Mouse (Mus musculus) heart, postnatal 0 days (tissue): ENCODE results near the gene Olfr495. TPM values are rescaled to one million over a fixed set of nuclear protein-coding genes. Genes with fewer than 3 reads are reported as not detected.

Source experiments
- ATAC-seq: fragments of 200-750 bp; cut with Nextera tagmentation; 2 replicates; pipeline ENCODE4 v1.8.0; 2017; ENCODE audit warnings: low read depth, moderate number of reproducible peaks, moderate library complexity; ENCODE audit not compliant: insufficient read depth
- DNase-seq: peaks from one replicate; pipeline ENCODE4 v3.0.0-alpha.2; 2016; ENCODE audit warnings: low spot score
- H3K27ac ChIP-seq: fragments of 300-500 bp; sonication (generic); 2 replicates; pipeline ENCODE4 v1.5.1; 2014; ENCODE audit warnings: low read depth, mild to moderate bottlenecking
- H3K27me3 ChIP-seq: fragments of 300-500 bp; sonication (generic); 2 replicates; pipeline ENCODE4 v1.6.1; 2014; ENCODE audit warnings: low read length, mixed read lengths; ENCODE audit not compliant: control insufficient read depth, insufficient read depth
- H3K36me3 ChIP-seq: fragments of 300-500 bp; sonication (generic); replicated peaks from 2 replicates; pipeline ENCODE4 v1.6.1; 2014; ENCODE audit warnings: low read length, mixed read lengths; ENCODE audit not compliant: control insufficient read depth, insufficient read depth
- H3K4me1 ChIP-seq: fragments of 300-500 bp; sonication (generic); 2 replicates; pipeline ENCODE4 v1.6.1; 2014; ENCODE audit warnings: antibody characterized with exemption; ENCODE audit not compliant: control insufficient read depth, insufficient read depth
- H3K4me2 ChIP-seq: fragments of 300-500 bp; sonication (generic); 2 replicates; pipeline ENCODE4 v1.6.1; 2014; ENCODE audit warnings: low read depth, mild to moderate bottlenecking, low read length, moderate library complexity
- H3K4me3 ChIP-seq: fragments of 300-500 bp; sonication (generic); 2 replicates; pipeline ENCODE4 v1.5.1; 2014; ENCODE audit warnings: low read depth, low read length
- H3K9ac ChIP-seq: fragments of 300-500 bp; sonication (generic); replicated peaks from 2 replicates; pipeline ENCODE4 v1.6.1; 2014; ENCODE audit warnings: low read depth, low read length, mixed read lengths
- H3K9me3 ChIP-seq: fragments of 300-500 bp; sonication (generic); replicated peaks from 2 replicates; pipeline ENCODE4 v1.6.1; 2016; ENCODE audit warnings: low read length; ENCODE audit not compliant: control insufficient read depth
- CTCF ChIP-seq: IDR thresholded peaks from 2 replicates; pipeline ENCODE4 v1.5.1; 2016; ENCODE audit warnings: antibody characterized with exemption, control low read depth, low read depth
- EP300 ChIP-seq: IDR thresholded peaks from 2 replicates; pipeline ENCODE4 v1.6.1; 2016; ENCODE audit warnings: antibody characterized with exemption, low read depth
- WGBS: fragments of 180-500 bp; shearing (Covaris S2); extraction: QIAGEN DNeasy Blood & Tissue Kit; methylation state at CpG from one replicate; pipeline ENCODE4 v1.1.7; 2014; 5-methylcytosine and 5-hydroxymethylcytosine counted together
- polyA plus RNA-seq: library from polyadenylated mRNA; unstranded; fragments of >200 nt; fragmentation: Nextera tagmentation; extraction: Ambion mirVana; gene quantifications from 2 replicates; pipeline ENCODE4 v1.2.1, GENCODE M21; 2015
- total RNA-seq: library from RNA; depleted of rRNA; stranded (reverse); fragments of >200 nt; gene quantifications from 2 replicates; pipeline ENCODE4 v1.2.3, GENCODE M21; 2014; ENCODE audit warnings: low replicate concordance; rRNA removed

Gene Olfr495
- total RNA-seq (not detected in 2 replicates), polyA plus RNA-seq (not detected in 2 replicates)

- H3K9ac ChIP-seq: no peak within 1 kb of the TSS
- 41% methylated on average over 1 of the region's 1 CpGs for WGBS
- H3K4me1 ChIP-seq: no peaks in the 10 kb centered on the region
- TF ChIP-seq EP300 (no peak), CTCF (no peak)
- H3K36me3 ChIP-seq: no peaks in the 10 kb centered on the region
- no peaks in the 10 kb centered on the region for H3K27me3 ChIP-seq
- no peaks in the 10 kb centered on the region for H3K9me3 ChIP-seq
- H3K27ac ChIP-seq: no peak within 1 kb of the TSS
- no peak for DNase-seq
- H3K4me2 ChIP-seq: no peak within 1 kb of the TSS
- H3K4me3 ChIP-seq: no peak within 1 kb of the TSS
- no peak for ATAC-seq
Observed at GRCm38 (mm10) chr7:108392867-108393266, at the start of gene Olfr495. TSS of gene Olfr495 (plus strand) at chr7:108393167.

GRCm38 (mm10) chr7:108346879-108347278 is 46.1 kb upstream of the Olfr495 start, which contains the start of gene Olfr493:
TSS of gene Olfr493 (minus strand) at chr7:108346979.
- no peak for TF ChIP-seq EP300
- TF ChIP-seq CTCF: no peak
- ATAC-seq: no peak
- H3K27me3 ChIP-seq: no peaks in the 10 kb centered on the region
- no peak within 1 kb of the TSS for H3K27ac ChIP-seq
- no peak within 1 kb of the TSS for H3K4me3 ChIP-seq
- H3K4me2 ChIP-seq: no peak within 1 kb of the TSS
- no peaks in the 10 kb centered on the region for H3K4me1 ChIP-seq
- WGBS: 31% methylated on average over 1 of the region's 1 CpGs
- 0 out of 2 replicates have a peak, but pooled peaks cover 4% of the 10 kb centered on the region for H3K9me3 ChIP-seq
- DNase-seq: no peak
- H3K36me3 ChIP-seq: no peaks in the 10 kb centered on the region
- H3K9ac ChIP-seq: no peak within 1 kb of the TSS

- H3K4me2 ChIP-seq: no peak within 1 kb of the TSS
- ATAC-seq: no peak
- H3K27me3 ChIP-seq: no peaks in the 10 kb centered on the region
- H3K9ac ChIP-seq: no peak within 1 kb of the TSS
- no peak within 1 kb of the TSS for H3K27ac ChIP-seq
- no peaks in the 10 kb centered on the region for H3K36me3 ChIP-seq
- H3K4me3 ChIP-seq: no peak within 1 kb of the TSS
- H3K4me1 ChIP-seq: no peaks in the 10 kb centered on the region
- TF ChIP-seq EP300 (no peak), CTCF (no peak)
- 55% methylated on average over 3 of the region's 3 CpGs for WGBS
- H3K9me3 ChIP-seq: no peaks in the 10 kb centered on the region
- DNase-seq: no peak
Observed at GRCm38 (mm10) chr7:108365035-108365434, 27.9 kb upstream of the Olfr495 start, which contains the start of gene Olfr494. TSS of gene Olfr494 (plus strand) at chr7:108365335.

- 58% methylated on average over 2 of the region's 2 CpGs for WGBS
- DNase-seq (no peak), ATAC-seq (no peak)
- TF ChIP-seq EP300 (no peak), CTCF (no peak)
- Histone ChIP-seq H3K9ac (no peak within 1 kb of the TSS), H3K4me2 (no peak within 1 kb of the TSS), H3K27me3 (no peaks in the 10 kb centered on the region), H3K36me3 (no peaks in the 10 kb centered on the region), H3K4me3 (no peak within 1 kb of the TSS), H3K27ac (no peak within 1 kb of the TSS), H3K9me3 (0 out of 2 replicates have a peak, but pooled peaks cover 4% of the 10 kb centered on the region), H3K4me1 (no peaks in the 10 kb centered on the region)
Observed at GRCm38 (mm10) chr7:108420121-108420520, 27.2 kb downstream of the Olfr495 start, which contains the start of gene Olfr497. TSS of gene Olfr497 (plus strand) at chr7:108420421.

Other genes starting within 250 kb of the Olfr495 start
- gene Olfr485, start 233.3 kb upstream of the Olfr495 start, total RNA-seq: not detected in 2 replicates
- not detected in 2 replicates for gene Olfr485, start 233.3 kb upstream of the Olfr495 start, polyA plus RNA-seq
- not detected in 2 replicates for gene Olfr486, start 220.4 kb upstream of the Olfr495 start, total RNA-seq
- not detected in 2 replicates for gene Olfr486, start 220.4 kb upstream of the Olfr495 start, polyA plus RNA-seq
- gene Olfr487, start 178.5 kb upstream of the Olfr495 start, total RNA-seq: not detected in 2 replicates
- not detected in 2 replicates for gene Olfr487, start 178.5 kb upstream of the Olfr495 start, polyA plus RNA-seq
- gene Olfr488, start 134.8 kb upstream of the Olfr495 start, total RNA-seq: not detected in 2 replicates
- gene Olfr488, start 134.8 kb upstream of the Olfr495 start, polyA plus RNA-seq: not detected in 2 replicates
- not detected in 2 replicates for gene Olfr490, start 104.2 kb upstream of the Olfr495 start, total RNA-seq
- not detected in 2 replicates for gene Olfr490, start 104.2 kb upstream of the Olfr495 start, polyA plus RNA-seq
- not detected in 2 replicates for gene Olfr491, start 79.7 kb upstream of the Olfr495 start, total RNA-seq
- not detected in 2 replicates for gene Olfr491, start 79.7 kb upstream of the Olfr495 start, polyA plus RNA-seq
- gene Olfr492, start 69.5 kb upstream of the Olfr495 start, total RNA-seq: not detected in 2 replicates
- gene Olfr492, start 69.5 kb upstream of the Olfr495 start, polyA plus RNA-seq: not detected in 2 replicates
- not detected in 2 replicates for gene Olfr493, start 46.2 kb upstream of the Olfr495 start, total RNA-seq
- gene Olfr493, start 46.2 kb upstream of the Olfr495 start, polyA plus RNA-seq: not detected in 2 replicates
- gene Olfr494, start 27.8 kb upstream of the Olfr495 start, total RNA-seq: not detected in 2 replicates
- gene Olfr494, start 27.8 kb upstream of the Olfr495 start, polyA plus RNA-seq: not detected in 2 replicates
- not detected in 2 replicates for gene Olfr497, start 27.3 kb downstream of the Olfr495 start, total RNA-seq
- not detected in 2 replicates for gene Olfr497, start 27.3 kb downstream of the Olfr495 start, polyA plus RNA-seq
- gene Olfr498, start 72.2 kb downstream of the Olfr495 start, total RNA-seq: not detected in 2 replicates
- not detected in 2 replicates for gene Olfr498, start 72.2 kb downstream of the Olfr495 start, polyA plus RNA-seq
- gene Olfr502, start 131.9 kb downstream of the Olfr495 start, total RNA-seq: not detected in 2 replicates
- gene Olfr502, start 131.9 kb downstream of the Olfr495 start, polyA plus RNA-seq: not detected in 2 replicates
- not detected in 2 replicates for gene Olfr503, start 151.4 kb downstream of the Olfr495 start, total RNA-seq
- gene Olfr503, start 151.4 kb downstream of the Olfr495 start, polyA plus RNA-seq: not detected in 2 replicates
- not detected in 2 replicates for gene Olfr504, start 172.6 kb downstream of the Olfr495 start, total RNA-seq
- not detected in 2 replicates for gene Olfr504, start 172.6 kb downstream of the Olfr495 start, polyA plus RNA-seq
- not detected in 2 replicates for gene Olfr506, start 217.6 kb downstream of the Olfr495 start, total RNA-seq
- not detected in 2 replicates for gene Olfr506, start 217.6 kb downstream of the Olfr495 start, polyA plus RNA-seq
- not detected in 2 replicates for gene Olfr507, start 228.6 kb downstream of the Olfr495 start, total RNA-seq
- not detected in 2 replicates for gene Olfr507, start 228.6 kb downstream of the Olfr495 start, polyA plus RNA-seq
- gene Olfr508, start 236.8 kb downstream of the Olfr495 start, total RNA-seq: not detected in 2 replicates
- gene Olfr508, start 236.8 kb downstream of the Olfr495 start, polyA plus RNA-seq: not detected in 2 replicates